Mouse (Mus musculus) gastrocnemius, postnatal 25 days (tissue): ENCODE results near the gene Dtd1. TPM values are rescaled to one million over a fixed set of nuclear protein-coding genes. Genes with fewer than 3 reads are reported as not detected.
"Not testable (repeated sequence)": the region's sequence is repeated elsewhere in the genome, so short reads cannot be mapped to it uniquely, and the experiment has no call there.

ENCODE experiments used
- DNase-seq: peaks from one replicate; pipeline ENCODE4 v3.0.0; 2022
- long read RNA-seq, 2 experiments: library from polyadenylated mRNA; stranded (forward); transcript quantifications; one replicate each; pipeline ENCODE4 v2.0.0; 2021
- total RNA-seq, 2 experiments: library from RNA; stranded (reverse); gene quantifications; 1 replicate in 1 of 2; 2 replicates in 1 of 2; pipeline ENCODE4 v1.2.3; 2021

Gene Dtd1
- 10 to 100 TPM in 1 of 2 experiments, 1 to 10 TPM in 1; 8.4 to 11.7 TPM for total RNA-seq
- long read RNA-seq, experiment 1, transcript Dtd1-201 (6 exons, 1,350 nt): major isoform, 18 of 20 reads
- long read RNA-seq, experiment 1, partial matches to known transcripts: 1 of 20 reads
- long read RNA-seq, experiment 1, other reads (novel, unspliced or antisense): 1 of 20 reads
- long read RNA-seq, experiment 2, transcript Dtd1-201 (6 exons, 1,350 nt): major isoform, 19 of 22 reads
- long read RNA-seq, experiment 2, partial matches to known transcripts: 0 of 22 reads
- long read RNA-seq, experiment 2, other reads (novel, unspliced or antisense): 3 of 22 reads

DNA sequence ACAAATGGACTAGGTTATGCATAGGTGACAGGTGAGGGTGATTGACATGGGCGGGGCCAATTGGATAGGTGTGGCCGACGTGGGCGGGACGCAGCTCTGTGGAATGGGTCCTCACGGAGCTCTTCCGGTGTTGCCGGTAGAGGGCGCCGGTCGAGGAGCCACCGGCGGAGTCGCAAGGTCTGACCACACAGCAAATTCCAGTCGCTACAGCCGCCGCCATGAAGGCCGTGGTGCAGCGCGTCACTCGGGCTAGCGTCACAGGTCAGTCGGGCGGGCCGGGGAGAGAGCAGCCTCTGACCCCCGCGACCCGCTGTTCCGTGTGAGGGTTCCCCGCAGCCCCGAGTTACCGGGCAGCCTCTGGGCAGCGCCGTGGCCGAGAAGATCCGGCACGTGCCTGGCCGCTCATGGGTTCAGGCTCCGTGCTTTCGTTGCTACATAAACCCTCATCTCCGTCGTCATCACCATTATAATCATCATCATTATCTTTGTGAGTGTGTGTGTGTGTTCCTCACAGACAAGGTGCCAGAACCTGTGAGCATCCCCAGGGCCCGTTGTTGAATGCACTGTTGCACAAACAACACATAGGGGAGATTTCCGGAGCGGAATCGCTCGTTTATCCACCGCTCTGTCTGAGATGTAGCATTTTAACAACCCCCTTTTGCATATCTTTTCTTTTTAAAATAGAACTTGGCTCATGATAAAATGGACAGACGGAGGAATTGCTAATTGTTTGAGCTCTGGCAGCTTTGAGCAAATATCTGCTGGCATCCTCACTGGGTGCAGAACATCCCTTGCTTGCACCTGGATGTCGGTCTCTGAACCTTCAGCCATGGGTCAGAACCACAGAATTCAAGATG is at the start of gene Dtd1:
Gene Dtd1, plus strand, starts transcription at position 67 of the 857 bp plus-strand sequence.
- DNase-seq: peak; percentile 81

DNA sequence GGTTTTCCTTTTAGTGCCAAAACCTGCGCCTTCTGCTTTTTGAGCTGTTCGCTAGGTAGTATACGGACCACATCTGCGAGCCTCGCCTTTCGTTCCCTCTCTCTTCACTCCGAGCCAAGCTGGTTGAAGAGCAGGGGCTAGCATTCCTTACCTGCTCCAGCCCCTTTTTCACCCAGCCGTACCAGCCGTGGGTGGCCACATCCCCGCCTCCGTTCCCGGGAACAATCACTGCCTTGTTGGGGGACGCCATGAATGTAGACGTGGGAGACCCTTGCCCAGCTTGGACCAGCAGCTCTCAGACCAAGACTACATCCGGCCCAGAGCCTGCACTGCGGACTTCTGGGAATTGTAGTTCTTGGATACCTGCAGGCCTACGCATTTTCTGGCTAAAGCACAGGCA is 49.2 kb upstream of the Dtd1 start, which contains the start of gene Rbbp9:
Gene Rbbp9, minus strand, starts transcription at position 341 of the 400 bp plus-strand sequence.
- peak; percentile 42 for DNase-seq

DNA sequence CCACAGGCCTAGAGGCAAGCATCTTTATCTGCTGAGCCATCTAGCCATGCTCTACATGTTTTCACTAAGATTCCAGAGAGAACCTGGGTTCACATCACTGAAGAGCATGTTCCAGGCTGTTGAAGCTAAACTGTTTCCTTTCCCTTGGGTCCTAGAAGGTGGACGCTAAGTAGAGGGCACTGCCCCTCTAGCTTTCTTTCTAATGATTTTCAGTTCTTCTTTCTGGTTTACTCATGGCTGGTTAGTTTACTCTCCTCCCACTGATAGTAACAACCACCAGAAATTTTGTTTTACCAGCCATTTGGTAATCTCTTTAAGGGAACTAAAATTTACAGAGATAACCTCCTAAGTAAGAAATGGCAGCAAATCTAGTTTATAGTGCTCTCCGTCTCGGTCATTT is 45.8 kb upstream of the Dtd1 start:
- DNase-seq: no peak

DNA sequence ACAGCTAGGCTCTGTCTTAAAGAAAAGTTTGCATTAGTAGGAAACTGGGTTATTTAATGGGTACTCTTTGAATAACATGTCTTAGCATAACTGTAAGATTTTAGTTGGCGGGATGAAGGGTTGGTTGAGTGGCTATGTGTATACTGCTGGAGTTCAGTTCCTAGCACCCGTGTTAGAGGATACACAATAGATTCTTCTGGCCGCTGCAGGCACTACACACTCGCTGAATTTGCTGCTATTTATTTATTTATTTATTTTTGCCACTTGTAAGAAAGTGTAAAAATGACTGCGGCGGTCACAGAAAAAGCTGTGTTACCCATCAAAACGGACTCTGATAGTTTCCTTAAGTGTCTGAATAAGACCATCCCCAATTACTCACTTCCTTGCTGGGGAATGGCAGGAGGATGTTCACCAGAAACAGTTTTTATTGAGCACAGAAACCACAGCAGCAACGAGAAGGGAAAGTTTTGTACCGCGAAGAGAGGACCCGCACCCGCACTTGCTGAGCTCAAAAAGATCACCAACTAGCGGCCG is 44.3 kb upstream of the Dtd1 start:
- DNase-seq: no peak

DNA sequence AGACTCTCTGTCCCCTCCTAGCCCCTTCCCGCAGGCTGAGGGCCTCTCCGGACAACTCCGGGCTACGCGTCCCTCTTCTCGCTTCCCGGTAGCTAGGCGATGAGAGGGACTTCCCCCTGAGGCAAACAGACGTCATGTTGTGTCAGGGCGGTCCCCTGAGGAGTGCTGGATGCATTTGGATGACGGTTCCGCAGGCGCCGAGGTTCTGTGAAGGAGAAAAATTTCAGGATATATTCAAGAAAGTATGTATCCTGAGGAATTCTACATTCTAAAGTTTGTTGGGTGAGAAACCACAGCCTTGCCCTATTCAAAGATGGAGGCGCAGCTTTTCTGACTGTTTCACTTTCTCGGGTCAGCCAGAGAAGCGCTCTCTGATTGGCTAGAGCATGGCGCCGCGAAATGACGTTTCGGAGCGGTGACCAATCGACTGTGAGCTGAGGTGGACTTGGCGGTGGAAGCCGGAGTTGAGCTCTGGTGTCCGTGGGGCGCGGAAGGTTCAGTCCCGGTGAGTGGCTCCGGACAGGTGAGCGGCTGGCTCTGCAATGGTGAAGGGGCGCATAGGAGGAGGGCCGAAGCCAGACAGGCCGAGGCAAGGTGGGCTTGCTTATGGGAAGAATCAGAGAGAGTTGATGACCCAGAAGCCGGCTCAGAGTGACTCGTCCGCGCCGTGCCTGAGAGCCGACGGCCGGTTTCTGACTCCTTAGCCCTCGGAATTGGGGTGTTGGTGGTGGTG is 43.7 kb upstream of the Dtd1 start, which contains the start of gene Sec23b:
Gene Sec23b, plus strand, starts transcription at position 410 of the 733 bp plus-strand sequence.
- DNase-seq: peak; percentile 96

DNA sequence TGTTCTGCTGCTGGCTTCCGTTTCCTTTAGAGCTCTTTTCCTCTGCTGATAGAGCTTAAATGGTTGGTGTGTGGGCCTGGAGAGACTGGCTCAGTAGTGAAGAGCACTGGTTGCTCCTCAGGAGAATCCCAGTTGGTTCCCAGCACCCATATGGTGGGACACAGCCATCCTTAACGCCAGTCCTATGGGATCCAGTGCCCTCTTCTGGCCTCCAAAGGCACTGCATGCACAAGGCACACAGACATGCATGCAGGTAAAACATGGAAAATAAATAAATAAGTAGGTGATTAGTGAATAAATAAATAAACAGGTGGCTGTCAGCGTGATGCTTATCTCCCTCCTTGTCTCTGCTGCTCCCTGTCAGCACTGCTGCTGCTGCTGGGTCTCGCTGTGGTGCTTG is 11.0 kb upstream of the Dtd1 start:
- DNase-seq: no peak

DNA sequence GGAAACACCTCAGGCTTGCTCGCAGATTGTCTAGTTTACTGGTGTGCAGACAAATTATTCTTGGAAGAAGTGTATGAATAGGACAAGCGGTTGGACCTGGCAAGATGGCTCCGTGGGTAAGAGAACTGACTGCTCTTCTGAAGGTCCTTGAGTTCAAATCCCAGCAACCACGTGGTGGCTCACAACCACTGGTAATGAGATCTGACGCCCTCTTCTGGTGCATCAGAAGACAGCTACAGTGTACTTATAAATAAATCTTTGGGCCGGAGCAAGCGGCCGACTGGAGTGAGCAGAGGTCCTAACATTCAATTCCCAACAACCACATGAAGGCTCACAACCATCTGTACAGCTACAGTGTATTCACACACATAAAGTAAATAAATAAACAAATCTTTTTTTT is 6.7 kb upstream of the Dtd1 start:
- not testable (repeated sequence) for DNase-seq

DNA sequence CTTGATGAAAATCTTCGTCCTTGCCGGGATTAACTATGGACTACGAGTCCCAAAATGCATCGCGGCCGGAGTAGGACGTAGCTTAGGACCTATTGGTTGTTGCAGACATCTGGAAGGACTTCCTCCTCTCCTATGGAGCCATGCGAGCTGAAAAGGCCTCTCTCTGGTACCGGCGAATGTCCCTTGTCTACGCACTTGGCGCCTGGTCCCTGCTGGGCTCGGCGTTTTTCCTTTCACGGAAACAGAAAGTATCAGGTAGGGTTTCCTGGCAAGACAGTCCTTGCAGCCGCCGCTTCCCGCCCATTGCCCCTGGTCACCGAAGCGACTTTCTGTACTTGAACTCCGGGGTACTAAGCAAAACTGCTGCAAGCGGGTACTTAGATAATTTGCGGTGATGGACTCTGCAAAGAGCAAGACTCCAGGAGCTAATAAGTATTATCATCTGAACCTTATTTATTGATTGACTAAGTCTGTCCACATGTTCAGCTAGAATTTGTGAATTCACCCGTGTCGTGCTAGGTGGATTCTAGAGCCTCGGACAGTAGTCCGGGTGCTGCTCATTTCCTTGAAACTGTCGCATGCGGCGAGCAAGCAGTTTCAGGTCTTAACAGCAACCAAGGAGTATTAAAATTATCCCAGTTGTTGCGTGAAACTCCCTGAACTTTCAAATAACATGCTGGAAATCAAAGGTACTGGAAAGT is 5.6 kb upstream of the Dtd1 start, which contains the start of gene Smim26:
Gene Smim26, plus strand, starts transcription at position 104 of the 701 bp plus-strand sequence.
- DNase-seq: peak; percentile 63

DNA sequence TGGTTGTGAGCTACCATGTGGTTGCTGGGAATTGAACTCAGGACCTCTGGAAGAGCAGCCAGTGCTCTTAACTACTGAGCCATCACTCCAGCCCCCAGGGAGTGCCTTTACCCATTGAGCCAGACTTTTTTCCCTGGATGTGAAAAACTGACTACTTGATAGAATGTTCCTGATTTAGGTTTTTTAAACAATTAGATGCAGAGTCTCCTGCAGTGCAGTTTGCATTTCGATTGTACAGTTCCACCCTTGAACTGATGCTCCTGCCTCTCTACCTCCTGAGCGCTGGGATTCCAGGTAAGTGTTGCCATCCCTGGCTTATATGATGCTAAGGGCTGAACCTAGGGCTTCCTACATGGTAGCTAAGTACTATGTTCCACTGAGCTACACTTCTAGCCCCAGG is 1.7 kb upstream of the Dtd1 start:
- no peak for DNase-seq

DNA sequence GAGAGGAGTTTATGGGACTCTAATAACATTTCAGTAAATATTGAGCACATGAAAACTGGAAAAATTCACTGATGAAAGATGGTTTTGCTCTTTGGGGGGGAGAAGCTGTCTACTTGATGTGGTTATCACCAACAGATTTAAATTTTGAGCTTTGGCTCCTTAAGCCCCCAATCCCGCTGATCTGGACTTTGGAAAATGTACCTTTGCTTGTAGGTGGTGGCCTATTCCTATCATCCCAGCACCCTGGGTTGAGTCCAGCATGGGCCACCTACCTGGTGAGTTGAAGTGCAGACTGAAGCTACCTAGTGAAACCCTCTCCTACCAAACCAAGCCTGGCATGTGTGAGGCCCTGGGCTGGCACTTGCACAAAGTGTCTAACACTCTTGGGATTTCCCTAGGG is 1.9 kb downstream of the Dtd1 start:
- DNase-seq: no peak

DNA sequence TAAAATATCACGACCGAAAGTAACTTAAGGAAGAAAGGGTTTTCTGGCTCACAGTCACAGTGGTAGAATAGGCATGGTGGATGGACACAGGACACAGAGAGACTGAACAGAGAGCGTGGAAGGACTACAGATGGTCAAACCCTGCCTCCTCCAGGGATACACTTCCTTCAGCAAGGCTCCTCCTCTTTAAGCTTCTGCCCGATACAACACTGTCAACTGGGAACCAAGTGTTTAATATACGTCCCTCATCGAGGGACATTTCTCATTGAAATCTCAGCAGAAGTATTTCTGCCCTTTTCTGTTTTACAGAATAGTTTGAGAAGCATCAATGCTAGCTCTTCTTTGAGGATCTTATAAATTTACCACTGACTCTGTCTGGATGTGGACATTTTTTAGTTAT is 14.3 kb downstream of the Dtd1 start:
- no peak for DNase-seq

DNA sequence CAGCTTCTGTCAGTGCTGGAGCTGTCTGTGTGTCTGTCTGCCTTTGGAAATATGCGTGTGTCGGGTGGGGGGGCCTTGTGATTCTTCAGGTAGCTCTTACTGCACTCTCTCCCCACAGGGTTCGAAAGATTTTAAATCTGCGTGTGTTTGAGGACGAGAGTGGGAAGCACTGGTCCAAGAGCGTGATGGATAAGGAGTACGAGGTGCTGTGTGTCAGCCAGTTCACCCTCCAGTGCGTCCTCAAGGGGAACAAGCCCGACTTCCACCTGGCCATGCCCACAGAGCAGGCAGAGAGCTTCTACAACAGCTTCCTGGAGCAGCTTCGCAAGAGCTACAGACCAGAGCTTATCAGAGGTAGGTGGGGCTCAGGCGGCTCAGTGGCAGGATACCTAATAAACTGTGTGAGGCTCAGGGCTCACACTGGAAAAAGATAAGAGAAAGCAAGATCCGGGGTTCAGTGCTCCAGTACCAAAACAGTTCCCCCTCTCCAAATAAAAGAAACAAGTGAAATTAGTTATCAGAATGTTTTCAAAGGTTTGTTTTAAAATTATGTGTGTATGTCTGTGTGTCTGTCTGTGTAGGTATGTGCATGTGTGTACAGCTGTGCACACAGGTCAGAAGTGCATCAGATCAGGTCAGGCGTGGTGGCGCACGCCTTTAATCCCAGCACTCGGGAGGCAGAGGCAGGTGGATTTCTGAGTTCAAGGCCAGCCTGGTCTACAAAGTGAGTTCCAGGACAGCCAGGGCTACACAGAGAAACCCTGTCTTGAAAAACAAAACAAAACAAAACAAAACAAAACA is 17.6 kb downstream of the Dtd1 start:
- DNase-seq: no peak

DNA sequence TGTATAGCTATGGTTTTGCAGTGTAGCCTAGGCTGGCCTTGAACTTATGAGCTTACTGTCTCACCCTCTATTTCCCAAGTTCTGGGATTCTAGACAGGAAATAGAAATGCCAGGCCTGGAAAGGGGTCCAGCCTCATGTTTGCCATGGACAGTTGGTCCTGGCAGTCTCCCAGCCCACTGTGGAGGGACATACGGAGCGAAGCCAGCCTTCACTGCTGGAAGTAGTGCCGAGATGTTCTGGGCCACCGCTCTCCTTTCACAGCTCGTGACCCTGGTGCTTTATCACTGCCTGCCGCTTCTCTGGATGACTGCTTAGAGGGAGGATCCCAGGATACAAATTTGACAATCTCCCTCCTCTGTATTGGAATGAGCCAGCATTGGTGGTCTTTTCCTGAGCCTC is 21.8 kb downstream of the Dtd1 start:
- no peak for DNase-seq

DNA sequence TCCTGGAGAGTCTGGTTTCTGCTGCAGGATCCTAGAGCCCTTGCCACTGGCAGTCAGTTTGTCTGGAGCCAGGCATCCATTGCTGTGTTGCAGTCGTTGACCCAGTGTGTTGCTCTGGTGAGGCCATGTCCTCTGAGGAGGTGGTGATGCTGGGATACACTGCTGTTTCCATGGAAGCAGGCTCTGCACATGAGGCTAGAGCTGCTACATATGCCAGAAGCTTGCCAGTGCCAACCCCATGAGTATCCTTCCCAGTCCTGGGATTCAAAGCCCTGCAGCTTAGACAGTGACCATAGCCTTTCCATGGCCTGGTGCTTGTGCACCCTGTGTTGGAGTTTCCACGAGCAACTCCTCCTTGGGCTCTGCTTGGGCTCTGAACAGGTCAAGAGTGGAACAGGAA is 33.9 kb downstream of the Dtd1 start:
- no peak for DNase-seq

DNA sequence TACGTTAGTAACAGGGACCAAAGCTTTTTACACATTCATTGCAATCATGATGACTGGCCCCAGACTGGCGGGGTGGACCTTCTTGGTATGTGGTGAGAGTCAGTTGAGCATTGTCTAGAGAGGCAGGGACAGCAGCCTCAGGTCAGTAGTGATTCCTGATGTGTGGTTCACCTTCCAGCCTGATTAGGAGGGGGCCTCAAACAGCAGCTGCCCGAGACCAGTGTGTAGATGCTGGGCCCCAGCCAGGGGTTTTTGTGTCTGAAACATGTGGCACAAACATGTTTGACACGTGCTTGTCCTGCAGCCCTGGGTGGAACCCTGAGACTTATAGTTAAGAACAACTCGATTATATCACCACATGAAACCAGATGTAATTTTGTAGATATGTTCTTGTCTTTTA is 34.5 kb downstream of the Dtd1 start:
- no peak for DNase-seq

DNA sequence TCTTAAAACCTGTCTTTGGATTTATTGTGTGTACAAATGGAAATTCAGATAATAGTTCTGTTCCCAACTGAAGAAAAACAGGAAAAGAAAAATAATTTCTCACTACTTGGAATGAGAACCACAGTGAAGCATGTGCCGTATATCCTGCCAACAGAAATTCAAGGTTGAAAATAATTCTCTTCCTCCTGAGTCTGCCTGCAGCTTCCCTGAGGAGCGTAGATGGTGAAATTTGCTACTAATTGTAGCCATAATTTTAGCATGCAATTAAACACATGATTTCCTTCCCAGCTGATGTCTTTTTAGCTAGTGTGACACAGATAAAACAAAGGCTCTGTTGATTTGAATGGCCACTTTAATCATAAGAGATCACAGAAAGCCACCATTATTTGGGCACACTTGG is 35.0 kb downstream of the Dtd1 start:
- no peak for DNase-seq

DNA sequence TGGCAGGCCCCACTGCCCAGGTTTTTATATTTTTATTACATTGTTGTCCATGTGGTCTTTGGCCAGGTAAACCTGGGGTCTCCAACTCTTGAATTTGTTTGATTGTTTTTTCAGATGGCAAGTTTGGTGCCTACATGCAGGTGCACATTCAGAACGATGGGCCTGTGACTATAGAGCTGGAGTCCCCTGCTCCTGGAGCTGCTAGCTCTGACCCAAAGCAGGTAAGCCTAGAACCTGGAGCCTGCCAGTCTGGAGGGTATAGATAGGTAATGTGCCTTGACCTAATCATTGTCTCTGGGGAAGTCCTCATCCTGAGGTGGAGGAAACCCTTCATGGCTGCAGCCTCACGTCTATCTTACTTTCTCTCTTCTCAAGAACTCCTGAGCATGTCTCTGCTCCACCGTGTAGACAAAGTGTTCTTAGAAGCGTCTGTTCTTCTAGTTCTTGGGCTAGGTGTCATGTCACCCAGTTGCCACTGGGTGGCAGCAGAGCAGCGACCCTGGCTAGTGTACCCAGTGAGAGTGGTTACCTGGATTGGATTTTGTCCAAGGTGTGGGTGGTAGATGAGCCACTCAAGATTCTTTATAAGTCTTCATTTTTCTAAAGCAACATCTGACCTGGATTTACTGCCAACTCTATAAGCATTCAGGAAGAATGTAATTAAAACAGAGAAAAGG is 36.1 kb downstream of the Dtd1 start:
- no peak for DNase-seq

DNA sequence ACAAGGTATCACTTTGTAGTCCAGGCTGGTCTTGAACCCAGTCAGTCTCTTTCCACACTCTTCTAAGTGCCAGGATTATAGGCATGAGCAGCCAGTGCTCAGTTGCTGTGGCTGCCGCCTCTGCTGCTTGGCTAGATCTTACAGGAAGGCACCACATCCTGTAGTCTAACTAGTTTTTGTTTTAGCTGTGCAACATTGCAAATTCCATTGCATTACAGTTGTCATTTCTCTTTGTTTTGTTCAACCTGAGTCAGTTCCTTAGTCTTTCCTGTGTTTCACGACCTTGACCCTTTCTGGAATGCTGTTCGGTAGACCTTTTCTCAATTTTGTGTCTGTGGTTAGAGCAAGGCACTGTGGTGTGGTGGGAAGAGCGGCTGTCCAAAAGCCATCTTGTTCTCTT is 37.5 kb downstream of the Dtd1 start:
- no peak for DNase-seq

DNA sequence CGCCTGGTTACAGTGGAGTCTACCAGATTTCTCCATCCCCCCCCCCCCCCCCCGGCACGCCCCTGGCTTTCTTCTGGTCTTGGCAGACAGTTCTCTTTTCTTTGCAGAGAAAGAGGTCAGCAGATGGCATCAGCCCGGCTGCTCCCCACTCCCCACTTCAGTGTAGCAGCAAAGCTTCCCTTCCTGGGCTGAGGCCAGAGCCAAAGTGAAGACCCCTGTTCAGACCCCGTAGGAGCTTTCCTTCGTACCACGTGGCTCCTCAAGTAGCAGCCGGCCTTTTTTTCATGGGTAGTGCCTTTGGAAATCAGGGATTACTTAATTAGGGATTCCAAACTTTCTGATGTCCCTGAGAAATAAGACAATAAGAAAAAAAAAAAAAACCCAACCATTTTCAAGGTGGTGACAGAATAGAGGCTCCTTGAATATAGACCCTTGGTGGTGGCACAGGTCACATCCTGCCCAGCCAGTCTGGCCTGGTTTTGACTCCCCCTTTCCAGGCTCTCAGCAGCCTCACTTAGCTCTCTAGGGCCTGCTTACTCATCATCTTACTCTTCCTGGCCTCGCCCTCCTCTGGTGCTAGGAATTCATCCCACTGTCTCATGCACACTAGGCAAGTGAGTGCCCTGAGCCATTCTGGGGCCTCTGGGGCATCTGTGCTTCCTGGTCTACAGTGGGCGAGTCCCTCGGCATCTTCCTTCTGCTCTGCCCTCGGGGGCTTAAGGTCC is 38.1 kb downstream of the Dtd1 start:
- no peak for DNase-seq

DNA sequence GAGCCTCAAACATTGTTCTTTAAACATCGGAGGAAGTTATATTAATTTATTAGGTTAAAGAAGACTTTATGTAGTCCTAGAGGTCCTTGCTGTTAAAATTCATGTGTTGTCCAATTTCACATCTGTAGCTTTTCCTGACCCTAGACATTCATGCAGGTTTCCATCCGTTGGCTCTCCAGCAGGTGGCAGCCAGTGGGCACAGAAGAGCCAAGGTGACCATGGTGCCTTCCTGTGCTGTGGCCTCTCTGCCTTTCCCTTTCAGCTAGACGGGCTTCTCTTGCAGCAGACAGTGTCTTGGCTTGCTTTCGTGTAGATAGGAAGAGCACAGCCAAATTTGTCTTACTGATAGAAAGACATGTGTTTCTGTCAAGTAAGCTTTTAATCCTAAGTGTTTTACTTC is 39.0 kb downstream of the Dtd1 start:
- DNase-seq: no peak
